Mouse (Mus musculus) spleen, adult 12 weeks (tissue): ENCODE data around the gene Fbxo21.

Experiments
- DNase-seq: peaks from one replicate; pipeline ENCODE4 v3.0.0; 2022; ENCODE audit warnings: low spot score

The Fbxo21 gene

GRCm38 (mm10) chr5:118047091-118047757 lies 70.7 kb downstream of the Fbxo21 start:
- no peak for DNase-seq

GRCm38 (mm10) chr5:118048412-118048811 lies 71.9 kb downstream of the Fbxo21 start:
- DNase-seq, result no peak

GRCm38 (mm10) chr5:118048928-118049327 lies 72.4 kb downstream of the Fbxo21 start:
- no peak for DNase-seq

GRCm38 (mm10) chr5:118050743-118051142 lies 74.2 kb downstream of the Fbxo21 start:
- DNase-seq, result no peak

- DNase-seq, result no peak
These were observed 75.6 kb downstream of the Fbxo21 start for GRCm38 (mm10) chr5:118051981-118052662.

GRCm38 (mm10) chr5:118053205-118053604 lies 76.7 kb downstream of the Fbxo21 start:
- no peak for DNase-seq

- DNase-seq, result no peak
These were observed 81.1 kb downstream of the Fbxo21 start for GRCm38 (mm10) chr5:118057508-118058111.

GRCm38 (mm10) chr5:118058858-118059257 lies 82.3 kb downstream of the Fbxo21 start:
- DNase-seq, result no peak

- DNase-seq, result no peak
These were observed 83.1 kb downstream of the Fbxo21 start for GRCm38 (mm10) chr5:118059646-118060045.
